Mouse (Mus musculus) liver, embryonic 15.5 days (tissue): ENCODE data around the gene Hpcal4. TPM values are rescaled to one million over a fixed set of nuclear protein-coding genes. Genes with fewer than 3 reads are reported as not detected.
A peak's percentile ranks its signal among the peaks of the same experiment; 100 is the strongest.
"Not testable (repeated sequence)": the region's sequence is repeated elsewhere in the genome, so short reads cannot be mapped to it uniquely, and the experiment has no call there.

Experiments used
- ATAC-seq: fragments of 200-750 bp; cut with Nextera tagmentation; 2 replicates; pipeline ENCODE4 v1.8.0; 2017; ENCODE audit warnings: moderate number of reproducible peaks, mild to moderate bottlenecking, moderate library complexity; ENCODE audit not compliant: insufficient read depth
- H3K27ac ChIP-seq: fragments of 300-500 bp; sonication (generic); replicated peaks from 2 replicates; pipeline ENCODE4 v1.5.1; 2015; ENCODE audit warnings: mild to moderate bottlenecking, inconsistent platforms
- H3K27me3 ChIP-seq: fragments of 300-500 bp; sonication (generic); 2 replicates; pipeline ENCODE4 v1.6.1; 2015; ENCODE audit warnings: mild to moderate bottlenecking, inconsistent platforms
- H3K36me3 ChIP-seq: fragments of 300-500 bp; sonication (generic); replicated peaks from 2 replicates; pipeline ENCODE4 v1.6.1; 2015; ENCODE audit warnings: moderate library complexity, mild to moderate bottlenecking, inconsistent platforms
- H3K4me1 ChIP-seq: fragments of 300-500 bp; sonication (generic); replicated peaks from 2 replicates; pipeline ENCODE4 v1.6.1; 2015; ENCODE audit warnings: inconsistent platforms
- H3K4me2 ChIP-seq: fragments of 300-500 bp; sonication (generic); 2 replicates; pipeline ENCODE4 v1.6.1; 2015; ENCODE audit warnings: moderate library complexity, mild to moderate bottlenecking, inconsistent platforms
- H3K4me3 ChIP-seq: fragments of 300-500 bp; sonication (generic); replicated peaks from 2 replicates; pipeline ENCODE4 v1.5.1; 2015; ENCODE audit warnings: mild to moderate bottlenecking, inconsistent platforms
- H3K9ac ChIP-seq: fragments of 300-500 bp; sonication (generic); 2 replicates; pipeline ENCODE4 v1.6.1; 2015; ENCODE audit warnings: moderate library complexity, mild to moderate bottlenecking, inconsistent platforms
- H3K9me3 ChIP-seq: fragments of 300-500 bp; sonication (generic); replicated peaks from 2 replicates; pipeline ENCODE4 v1.6.1; 2016; ENCODE audit warnings: inconsistent platforms
- WGBS: fragments of 180-500 bp; shearing (Covaris S2); methylation state at CpG from one replicate; pipeline ENCODE4 v1.1.7; 2015; ENCODE audit warnings: mixed read lengths; ENCODE audit not compliant: insufficient replicate concordance; 5-methylcytosine and 5-hydroxymethylcytosine counted together
- polyA plus RNA-seq: library from polyadenylated mRNA; unstranded; fragments of >200 nt; fragmentation: Nextera tagmentation; extraction: Ambion mirVana; gene quantifications from 2 replicates; pipeline ENCODE4 v1.2.1, GENCODE M21; 2015

Gene Hpcal4
- 0.03 TPM in 1 of 2 replicates, not detected in the other for polyA plus RNA-seq

DNA sequence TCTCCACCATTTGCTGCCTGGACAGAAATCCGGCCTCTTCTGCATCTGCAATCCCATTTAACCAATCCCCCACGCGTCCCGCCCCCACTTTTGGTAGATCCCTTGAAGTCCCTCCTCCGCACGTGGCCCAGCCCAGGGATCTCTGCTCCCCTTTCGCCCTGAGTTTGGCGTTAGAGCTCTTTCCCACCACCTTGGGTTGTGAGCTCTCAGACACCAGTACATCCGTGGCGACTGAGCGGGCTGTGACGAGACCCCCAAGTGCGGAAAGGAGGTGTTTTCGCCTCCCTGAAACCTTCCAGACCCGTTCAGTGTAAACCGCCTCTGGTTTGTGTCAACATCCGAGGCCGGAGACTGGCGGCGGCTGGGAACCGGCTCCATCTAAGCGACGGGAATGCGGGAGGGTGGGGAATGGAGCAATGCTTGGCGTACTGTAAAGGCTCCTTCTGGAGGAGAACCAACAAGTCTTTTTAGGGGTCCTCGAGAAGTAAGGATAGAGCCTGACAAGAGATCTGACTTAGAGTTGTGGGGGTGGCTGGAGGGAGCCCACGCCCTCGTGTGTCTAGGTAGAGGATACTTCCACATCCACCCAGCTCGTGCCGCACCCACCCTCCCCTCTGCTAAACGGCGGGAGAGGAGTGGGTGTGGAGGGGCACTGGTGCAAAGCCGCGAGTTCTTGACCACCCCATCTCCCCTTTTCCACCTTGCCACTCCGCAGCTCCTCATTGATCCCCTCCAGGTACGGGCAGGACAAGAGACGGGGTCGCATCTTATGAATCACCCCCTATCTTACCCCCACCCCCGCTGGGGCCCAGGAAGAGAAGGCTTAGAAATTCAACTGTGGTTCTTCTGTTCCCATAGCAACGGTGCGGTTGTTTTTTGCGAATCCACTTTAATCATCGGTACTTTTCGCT, at the start of gene Hpcal4:
TSS of gene Hpcal4 (plus strand) at position 900 of the 911 bp plus-strand sequence.
- 2% methylated on average over 44 of the region's 44 CpGs for WGBS

DNA sequence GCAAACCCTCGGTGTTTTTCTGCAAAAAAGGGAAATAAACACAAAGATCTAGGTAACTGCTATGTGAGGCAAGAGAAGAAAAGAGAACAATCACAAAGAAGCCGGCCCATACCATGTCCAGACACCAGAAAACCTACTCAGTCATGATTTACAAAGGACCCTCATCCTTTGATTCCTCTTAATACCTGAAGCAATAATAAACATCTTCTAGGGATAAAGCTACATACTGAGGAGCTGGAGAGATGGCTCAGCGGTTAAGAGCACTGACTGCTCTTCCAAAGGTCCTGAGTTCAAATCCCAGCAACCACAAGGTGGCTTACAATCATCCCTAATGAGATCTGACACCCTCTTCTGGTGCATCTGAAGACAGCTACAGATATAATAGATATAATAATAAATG, 45.5 kb upstream of the Hpcal4 start:
- Histone ChIP-seq H3K9me3 (no peaks in the 10 kb centered on the region), H3K4me2 (no peak overlapping the region), H3K27ac (no peak overlapping the region), H3K4me1 (peaks cover 24% of the 10 kb centered on the region), H3K27me3 (0 out of 2 replicates have a peak, but pooled peaks cover 4% of the 10 kb centered on the region), H3K36me3 (peaks cover 41% of the 10 kb centered on the region), H3K4me3 (no peak overlapping the region), H3K9ac (no peak overlapping the region)
- 70% methylated on average over 3 of the region's 3 CpGs for WGBS
- ATAC-seq: no peak

More for the DNA sequence above, at the start of gene Hpcal4:
- no peaks in the 10 kb centered on the region for H3K36me3 ChIP-seq
- H3K27ac ChIP-seq: no peak within 1 kb of the TSS
- peak within 1 kb of the TSS; percentile 59 for H3K4me2 ChIP-seq
- H3K9ac ChIP-seq: no peak within 1 kb of the TSS
- H3K4me3 ChIP-seq: peak within 1 kb of the TSS; percentile 37
- ATAC-seq: no peak
- no peaks in the 10 kb centered on the region for H3K9me3 ChIP-seq
- H3K27me3 ChIP-seq: peaks cover 86% of the 10 kb centered on the region
- H3K4me1 ChIP-seq: peaks cover 14% of the 10 kb centered on the region

- Histone ChIP-seq H3K9me3 (no peaks in the 10 kb centered on the region), H3K4me1 (peaks cover 24% of the 10 kb centered on the region), H3K27me3 (0 out of 2 replicates have a peak, but pooled peaks cover 4% of the 10 kb centered on the region), H3K27ac (peak within 1 kb of the TSS; percentile 78), H3K9ac (peak within 1 kb of the TSS; percentile 60), H3K4me2 (peak within 1 kb of the TSS; percentile 84), H3K36me3 (peaks cover 24% of the 10 kb centered on the region), H3K4me3 (peak within 1 kb of the TSS; percentile 73)
- ATAC-seq: peak; percentile 93
- under 1% methylated on average over 34 of the region's 34 CpGs for WGBS
Measured at GRCm38 (mm10) chr4:123139513-123140154, 43.4 kb upstream of the Hpcal4 start, which contains the start of gene Ppie. TSS of gene Ppie (minus strand) at chr4:123139951.

- no peak overlapping the region for H3K4me3 ChIP-seq
- no peak for ATAC-seq
- H3K27me3 ChIP-seq: peaks cover 21% of the 10 kb centered on the region
- 26% methylated on average over 5 of the region's 5 CpGs for WGBS
- no peak overlapping the region for H3K9ac ChIP-seq
- no peaks in the 10 kb centered on the region for H3K36me3 ChIP-seq
- H3K4me1 ChIP-seq: no peaks in the 10 kb centered on the region
- H3K9me3 ChIP-seq: no peaks in the 10 kb centered on the region
- H3K27ac ChIP-seq: no peak overlapping the region
- H3K4me2 ChIP-seq: no peak overlapping the region
Measured at GRCm38 (mm10) chr4:123147446-123148150, 35.4 kb upstream of the Hpcal4 start.

- WGBS: 65% methylated on average over 4 of the region's 4 CpGs
- no peak overlapping the region for H3K27ac ChIP-seq
- H3K9me3 ChIP-seq: no peaks in the 10 kb centered on the region
- no peaks in the 10 kb centered on the region for H3K36me3 ChIP-seq
- H3K9ac ChIP-seq: no peak overlapping the region
- H3K4me3 ChIP-seq: no peak overlapping the region
- H3K4me1 ChIP-seq: no peaks in the 10 kb centered on the region
- peaks cover 6% of the 10 kb centered on the region; the same call in 1 of the 2 replicates for H3K27me3 ChIP-seq
- ATAC-seq: no peak
- no peak overlapping the region for H3K4me2 ChIP-seq
Measured at GRCm38 (mm10) chr4:123152003-123152402, 31.0 kb upstream of the Hpcal4 start.

- H3K9ac ChIP-seq: no peak overlapping the region
- H3K4me1 ChIP-seq: no peaks in the 10 kb centered on the region
- H3K9me3 ChIP-seq: no peaks in the 10 kb centered on the region
- H3K4me3 ChIP-seq: no peak overlapping the region
- H3K27ac ChIP-seq: no peak overlapping the region
- H3K36me3 ChIP-seq: no peaks in the 10 kb centered on the region
- ATAC-seq: no peak
- 44% methylated on average over 5 of the region's 5 CpGs for WGBS
- H3K27me3 ChIP-seq: no peaks in the 10 kb centered on the region; the same call in 1 of the 2 replicates
- no peak overlapping the region for H3K4me2 ChIP-seq
Measured at GRCm38 (mm10) chr4:123152976-123153375, 30.1 kb upstream of the Hpcal4 start.

DNA sequence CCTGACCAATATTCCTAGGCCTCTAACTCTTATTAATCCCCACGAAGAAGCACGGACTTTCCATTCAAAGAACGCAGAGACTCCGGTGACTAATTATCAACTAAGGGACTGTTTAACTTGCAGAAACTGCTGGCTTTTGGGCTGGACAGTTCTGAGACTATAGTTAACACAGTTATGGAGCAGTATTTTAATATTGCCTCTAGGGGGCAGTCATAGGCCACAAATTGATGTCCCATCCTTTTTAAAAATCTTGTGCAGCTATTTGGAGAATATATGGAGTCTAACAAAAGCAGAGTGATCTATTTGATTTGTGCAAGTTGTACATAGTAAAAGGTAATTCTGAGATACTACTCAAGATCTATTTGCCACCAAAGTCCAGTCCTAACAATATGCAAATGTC, 28.0 kb upstream of the Hpcal4 start:
- Histone ChIP-seq H3K36me3 (no peaks in the 10 kb centered on the region), H3K9ac (no peak overlapping the region), H3K9me3 (no peaks in the 10 kb centered on the region), H3K4me3 (no peak overlapping the region), H3K27me3 (no peaks in the 10 kb centered on the region; the same call in 1 of the 2 replicates), H3K27ac (no peak overlapping the region), H3K4me1 (no peaks in the 10 kb centered on the region), H3K4me2 (no peak overlapping the region)
- 16% methylated on average over 4 of the region's 4 CpGs for WGBS
- no peak for ATAC-seq

- Histone ChIP-seq H3K4me1 (no peaks in the 10 kb centered on the region), H3K27me3 (no peaks in the 10 kb centered on the region; the same call in 1 of the 2 replicates), H3K9ac (no peak overlapping the region), H3K4me3 (no peak overlapping the region), H3K36me3 (no peaks in the 10 kb centered on the region), H3K4me2 (no peak overlapping the region), H3K27ac (no peak overlapping the region), H3K9me3 (no peaks in the 10 kb centered on the region)
- ATAC-seq: no peak
- WGBS: 26% methylated on average over 2 of the region's 2 CpGs
Measured at GRCm38 (mm10) chr4:123155427-123155826, 27.6 kb upstream of the Hpcal4 start.

GRCm38 (mm10) chr4:123155840-123156239, 27.2 kb upstream of the Hpcal4 start:
- Histone ChIP-seq H3K27ac (no peak overlapping the region), H3K9me3 (no peaks in the 10 kb centered on the region), H3K4me1 (no peaks in the 10 kb centered on the region), H3K9ac (no peak overlapping the region), H3K36me3 (no peaks in the 10 kb centered on the region), H3K4me2 (no peak overlapping the region), H3K4me3 (no peak overlapping the region), H3K27me3 (no peaks in the 10 kb centered on the region; the same call in 1 of the 2 replicates)
- ATAC-seq: no peak

DNA sequence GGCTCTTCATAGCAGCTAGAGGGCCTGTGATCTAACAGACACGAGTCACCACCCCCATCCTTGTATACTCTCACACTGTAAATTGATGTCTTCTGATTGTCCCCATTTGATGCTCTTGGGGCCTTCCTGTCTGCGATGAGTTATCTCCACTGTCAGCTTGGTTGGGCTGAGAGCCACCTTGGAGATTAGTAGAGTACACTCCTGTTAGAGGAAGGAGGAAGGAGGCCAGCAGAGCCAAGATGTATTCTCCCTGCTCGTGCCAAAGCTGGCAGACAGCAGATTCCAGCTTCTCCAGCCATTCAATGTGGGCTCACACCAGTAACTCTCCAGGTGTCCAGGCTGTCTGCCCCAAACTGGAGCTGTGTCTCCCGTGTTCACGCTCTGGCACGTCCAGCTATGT, 22.5 kb upstream of the Hpcal4 start:
- Histone ChIP-seq H3K4me2 (no peak overlapping the region), H3K4me1 (0 out of 2 replicates have a peak, but pooled peaks cover 8% of the 10 kb centered on the region), H3K9me3 (no peaks in the 10 kb centered on the region), H3K36me3 (no peaks in the 10 kb centered on the region), H3K9ac (no peak overlapping the region), H3K27ac (no peak overlapping the region), H3K27me3 (peaks cover 15% of the 10 kb centered on the region), H3K4me3 (no peak overlapping the region)
- ATAC-seq: no peak
- WGBS: 41% methylated on average over 6 of the region's 6 CpGs

- not testable (repeated sequence) for H3K36me3 ChIP-seq
- 69% methylated on average over 3 of the region's 3 CpGs for WGBS
Measured at GRCm38 (mm10) chr4:123161251-123161650, 21.8 kb upstream of the Hpcal4 start.

More at GRCm38 (mm10) chr4:123161251-123161650, 21.8 kb upstream of the Hpcal4 start:
- peaks cover 15% of the 10 kb centered on the region for H3K27me3 ChIP-seq
- ATAC-seq, H3K9ac ChIP-seq, H3K27ac ChIP-seq, H3K4me2 ChIP-seq, H3K9me3 ChIP-seq, H3K4me3 ChIP-seq, H3K4me1 ChIP-seq: not testable (repeated sequence)
